Mouse (Mus musculus): Measurements from ENCODE around the gene Ppfibp1. TPM values are rescaled to one million over a fixed set of nuclear protein-coding genes. Genes with fewer than 3 reads are reported as not detected.

Ppfibp1 gene
- polyA plus RNA-seq, 1 experiment from 2014 or later = 50.5 TPM

DNA sequence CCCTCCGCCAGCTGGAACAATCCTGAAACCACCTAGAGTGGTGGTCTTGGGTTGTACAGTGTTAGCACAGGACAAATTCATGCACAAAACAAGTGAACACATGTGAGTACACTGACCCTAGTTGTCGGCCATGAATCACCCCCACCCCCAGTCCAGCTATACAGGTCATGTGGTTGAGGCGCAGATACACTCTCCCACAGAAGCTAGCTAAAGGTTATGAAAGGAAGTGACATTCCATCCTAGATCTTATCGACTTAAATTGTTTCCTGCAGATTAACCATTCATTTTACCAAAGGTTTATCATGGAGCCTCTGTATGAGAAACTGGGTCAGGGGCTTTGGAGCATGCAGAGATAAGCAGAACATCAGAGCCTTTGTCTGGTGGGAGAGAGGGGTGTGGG lies 58.9 kb downstream of the Ppfibp1 start:
- Histone ChIP-seq H3K4me3 (ENCODE audit: low read depth, low read length) (no peak overlapping the region), H3K9me3 (ENCODE audit: low read length) (no peaks in the 10 kb centered on the region), H3K27ac (ENCODE audit: low read length) (no peak overlapping the region), H3K36me3 (ENCODE audit: insufficient read depth, low read length) (no peaks in the 10 kb centered on the region), H3K4me2 (replicated peaks; ENCODE audit: low read depth, low read length) (no peak overlapping the region), H3K9ac (replicated peaks; ENCODE audit: low read depth) (no peak overlapping the region), H3K4me1 (ENCODE audit: insufficient read depth, low read depth, low read length) (peaks cover 11% of the 10 kb centered on the region), H3K27me3 (replicated peaks; ENCODE audit: insufficient read depth, low read length) (no peaks in the 10 kb centered on the region)
- WGBS = 51% methylated on average over 4 of the region's 4 CpGs
- DNase-seq (ENCODE audit: low spot score) = no peak
- ATAC-seq = no peak
- no peak for TF ChIP-seq EP300 (IDR thresholded peaks at IDR 0.05)
- TF ChIP-seq CTCF (IDR thresholded peaks at IDR 0.05) = no peak

DNA sequence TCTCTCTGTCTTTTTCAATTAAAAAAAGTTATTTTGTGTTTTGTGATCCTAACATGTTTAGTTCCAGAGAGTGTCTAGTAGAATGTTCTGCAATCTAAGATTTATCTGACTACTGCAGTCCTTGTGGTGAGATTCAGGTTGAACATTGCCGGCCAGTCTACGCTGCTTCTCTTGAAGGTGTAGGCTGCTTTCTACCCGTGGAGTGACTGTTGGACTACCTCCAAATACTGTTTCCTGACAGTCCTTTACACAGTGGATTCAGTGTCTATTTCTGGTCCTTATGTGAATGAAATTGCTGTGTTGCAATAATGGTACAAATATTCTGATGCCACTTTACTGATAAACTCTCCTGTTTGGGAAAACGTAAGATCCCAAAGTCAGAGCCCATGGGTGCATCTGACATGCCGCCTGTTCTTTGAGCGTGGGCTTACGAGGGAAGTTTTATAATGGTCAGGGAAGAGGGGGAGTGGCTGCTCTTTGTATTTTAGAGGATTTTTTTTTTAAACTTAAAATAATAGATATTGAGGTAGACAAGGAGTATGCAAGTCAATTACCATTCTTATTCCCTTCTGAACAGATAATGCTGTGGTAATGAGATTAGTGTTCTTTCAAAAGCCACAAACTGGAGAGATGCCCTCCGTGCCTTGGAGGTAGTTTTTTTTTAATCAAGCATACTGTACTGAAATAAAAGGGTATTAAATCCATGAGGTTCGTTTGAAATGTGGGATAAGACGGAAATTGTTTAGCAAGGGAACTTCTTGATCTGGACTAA lies 61.6 kb downstream of the Ppfibp1 start:
- no peak for ATAC-seq
- TF ChIP-seq EP300 (IDR thresholded peaks at IDR 0.05) (no peak), CTCF (IDR thresholded peaks at IDR 0.05) (no peak)
- 44% methylated on average over 10 of the region's 10 CpGs for WGBS

DNA sequence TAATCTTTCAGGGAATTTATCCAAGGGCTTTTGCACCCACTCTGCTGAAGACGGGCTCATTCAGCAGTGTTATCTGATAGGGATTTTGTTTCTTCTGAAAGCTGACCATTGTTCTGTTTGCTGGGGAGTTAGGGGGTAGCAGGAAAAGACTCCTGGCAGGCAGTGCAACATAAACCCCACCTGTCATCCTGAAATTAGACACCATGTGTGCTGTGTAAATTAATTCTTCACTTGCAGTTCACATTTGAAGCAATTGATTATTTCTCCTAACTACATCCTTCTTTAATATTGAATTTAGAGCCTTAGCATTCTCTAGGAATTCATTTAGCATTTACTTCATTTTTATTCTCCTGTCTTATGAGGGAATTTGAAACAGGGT lies 62.2 kb downstream of the Ppfibp1 start:
- H3K4me1 ChIP-seq (ENCODE audit: insufficient read depth, low read depth, low read length) = peaks cover 11% of the 10 kb centered on the region
- no peaks in the 10 kb centered on the region for H3K36me3 ChIP-seq (ENCODE audit: insufficient read depth, low read length)
- no peak overlapping the region for H3K9ac ChIP-seq (replicated peaks; ENCODE audit: low read depth)
- no peaks in the 10 kb centered on the region for H3K9me3 ChIP-seq (ENCODE audit: low read length)
- no peak for DNase-seq (ENCODE audit: low spot score)
- no peaks in the 10 kb centered on the region for H3K27me3 ChIP-seq (replicated peaks; ENCODE audit: insufficient read depth, low read length)
- 30% methylated on average over 1 of the region's 1 CpGs for WGBS
- H3K27ac ChIP-seq (ENCODE audit: low read length) = no peak overlapping the region
- no peak for ATAC-seq
- H3K4me2 ChIP-seq (replicated peaks; ENCODE audit: low read depth, low read length) = no peak overlapping the region
- TF ChIP-seq EP300 (IDR thresholded peaks at IDR 0.05) (no peak), CTCF (IDR thresholded peaks at IDR 0.05) (no peak)
- H3K4me3 ChIP-seq (ENCODE audit: low read depth, low read length) = no peak overlapping the region

More for the DNA sequence above, 61.6 kb downstream of the Ppfibp1 start:
- Histone ChIP-seq H3K4me1 (ENCODE audit: insufficient read depth, low read depth, low read length) (peaks cover 11% of the 10 kb centered on the region), H3K4me3 (ENCODE audit: low read depth, low read length) (no peak overlapping the region), H3K36me3 (ENCODE audit: insufficient read depth, low read length) (no peaks in the 10 kb centered on the region), H3K4me2 (replicated peaks; ENCODE audit: low read depth, low read length) (no peak overlapping the region), H3K9me3 (ENCODE audit: low read length) (no peaks in the 10 kb centered on the region), H3K9ac (replicated peaks; ENCODE audit: low read depth) (no peak overlapping the region), H3K27me3 (replicated peaks; ENCODE audit: insufficient read depth, low read length) (no peaks in the 10 kb centered on the region), H3K27ac (ENCODE audit: low read length) (no peak overlapping the region)
- no peak for DNase-seq (ENCODE audit: low spot score)

DNA sequence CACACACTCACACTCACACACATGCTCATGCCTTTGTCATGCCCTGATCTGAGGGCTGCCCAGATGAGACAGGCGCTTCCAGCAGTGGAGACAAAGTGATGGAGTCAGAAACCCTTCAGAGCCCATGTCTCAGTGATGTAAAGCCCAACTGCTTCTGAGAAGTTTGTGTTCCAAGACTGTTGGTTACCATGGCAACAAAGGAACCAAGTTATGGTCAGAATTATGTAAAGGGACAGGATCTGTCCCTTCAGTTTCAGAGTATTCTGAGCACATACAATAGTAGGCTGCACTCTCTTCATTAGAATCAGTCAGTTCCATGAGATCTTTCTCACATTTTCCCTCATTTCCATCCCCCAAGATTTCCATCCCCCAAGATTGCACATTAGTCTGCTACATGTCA lies 66.0 kb downstream of the Ppfibp1 start, which contains the start of gene 1700034J05Rik:
1700034J05Rik (minus strand) TSS at position 165 of the 400 bp plus-strand sequence.
- 89% methylated on average over 1 of the region's 1 CpGs for WGBS
- peak; percentile 63 for DNase-seq (ENCODE audit: low spot score)
- H3K9me3 ChIP-seq (ENCODE audit: low read length) = no peaks in the 10 kb centered on the region
- peaks cover 4% of the 10 kb centered on the region; the same call in 1 of the 2 replicates for H3K4me1 ChIP-seq (ENCODE audit: insufficient read depth, low read depth, low read length)
- no peak; the same call in 1 of the 2 replicates for ATAC-seq
- no peaks in the 10 kb centered on the region for H3K36me3 ChIP-seq (ENCODE audit: insufficient read depth, low read length)
- TF ChIP-seq CTCF (IDR thresholded peaks at IDR 0.05) (no peak), EP300 (IDR thresholded peaks at IDR 0.05) (no peak)
- H3K27me3 ChIP-seq (replicated peaks; ENCODE audit: insufficient read depth, low read length) = no peaks in the 10 kb centered on the region
- H3K9ac ChIP-seq (replicated peaks; ENCODE audit: low read depth) = no peak within 1 kb of the TSS
- H3K4me2 ChIP-seq (replicated peaks; ENCODE audit: low read depth, low read length) = no peak within 1 kb of the TSS
- H3K4me3 ChIP-seq (ENCODE audit: low read depth, low read length) = no peak within 1 kb of the TSS
- no peak within 1 kb of the TSS for H3K27ac ChIP-seq (ENCODE audit: low read length)

DNA sequence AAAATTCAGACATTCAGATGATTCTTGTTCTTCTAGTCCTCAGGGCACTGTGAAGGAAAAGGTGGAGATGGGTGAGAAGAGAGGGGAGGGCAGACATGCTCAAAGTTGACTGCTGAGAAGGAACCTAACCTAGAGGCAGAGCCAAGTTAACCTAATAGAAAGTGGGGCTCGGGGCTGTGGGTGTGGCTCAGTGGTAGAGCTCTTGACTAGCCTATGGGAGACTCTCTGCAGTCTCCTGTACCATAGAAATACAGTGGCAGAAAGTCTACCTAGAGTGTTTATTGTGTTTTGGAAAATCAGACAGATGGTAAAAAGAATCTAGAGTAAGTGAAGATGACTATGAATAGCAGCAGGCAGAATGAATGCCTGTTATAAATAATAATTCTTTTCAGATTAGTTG lies 67.2 kb downstream of the Ppfibp1 start:
- DNase-seq (ENCODE audit: low spot score) = no peak
- WGBS = 71% methylated on average over 1 of the region's 1 CpGs
- TF ChIP-seq CTCF (IDR thresholded peaks at IDR 0.05) = no peak
- H3K27me3 ChIP-seq (replicated peaks; ENCODE audit: insufficient read depth, low read length) = no peaks in the 10 kb centered on the region
- ATAC-seq = no peak
- H3K27ac ChIP-seq (ENCODE audit: low read length) = no peak overlapping the region
- H3K36me3 ChIP-seq (ENCODE audit: insufficient read depth, low read length) = no peaks in the 10 kb centered on the region
- H3K4me2 ChIP-seq (replicated peaks; ENCODE audit: low read depth, low read length) = no peak overlapping the region
- no peaks in the 10 kb centered on the region for H3K4me1 ChIP-seq (ENCODE audit: insufficient read depth, low read depth, low read length)
- no peaks in the 10 kb centered on the region for H3K9me3 ChIP-seq (ENCODE audit: low read length)
- no peak overlapping the region for H3K9ac ChIP-seq (replicated peaks; ENCODE audit: low read depth)
- no peak overlapping the region for H3K4me3 ChIP-seq (ENCODE audit: low read depth, low read length)

DNA sequence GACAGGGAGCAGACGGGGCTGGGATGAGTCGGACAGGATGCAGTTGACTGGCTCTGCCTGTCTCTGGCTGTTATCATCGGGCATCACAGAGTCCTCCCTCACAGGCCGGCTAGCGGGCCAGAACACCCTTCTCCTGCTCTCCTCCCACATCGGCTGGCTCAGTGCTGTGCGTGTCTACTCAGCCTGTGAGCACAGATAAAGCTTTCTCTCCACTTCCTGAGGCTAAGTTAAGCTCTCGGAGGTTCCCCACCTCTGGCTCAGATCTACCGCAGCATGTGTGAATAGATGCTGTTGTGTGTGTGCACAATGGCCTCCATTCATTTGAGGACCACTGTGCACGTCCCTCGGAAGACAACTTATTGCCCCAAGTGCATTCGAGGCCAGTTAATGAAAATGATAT lies 67.6 kb downstream of the Ppfibp1 start:
- no peak for DNase-seq (ENCODE audit: low spot score)
- no peaks in the 10 kb centered on the region for H3K36me3 ChIP-seq (ENCODE audit: insufficient read depth, low read length)
- no peak overlapping the region for H3K4me3 ChIP-seq (ENCODE audit: low read depth, low read length)
- H3K9me3 ChIP-seq (ENCODE audit: low read length) = no peaks in the 10 kb centered on the region
- no peaks in the 10 kb centered on the region for H3K27me3 ChIP-seq (replicated peaks; ENCODE audit: insufficient read depth, low read length)
- peaks cover 2% of the 10 kb centered on the region; the same call in 1 of the 2 replicates for H3K4me1 ChIP-seq (ENCODE audit: insufficient read depth, low read depth, low read length)
- no peak overlapping the region for H3K9ac ChIP-seq (replicated peaks; ENCODE audit: low read depth)
- ATAC-seq = 0 out of 2 replicates have a peak, but pooled peaks have one; percentile 18
- H3K4me2 ChIP-seq (replicated peaks; ENCODE audit: low read depth, low read length) = no peak overlapping the region
- no peak for TF ChIP-seq CTCF (IDR thresholded peaks at IDR 0.05)
- TF ChIP-seq EP300 (IDR thresholded peaks at IDR 0.05) = no peak
- H3K27ac ChIP-seq (ENCODE audit: low read length) = no peak overlapping the region
- WGBS = 41% methylated on average over 12 of the region's 12 CpGs
